Mouse (Mus musculus) Patski (cell line): Measurements from ENCODE around the gene Pcsk5. TPM values are rescaled to one million over a fixed set of nuclear protein-coding genes. Genes with fewer than 3 reads are reported as not detected.

Experiments used
- ATAC-seq: fragments of 100-300 bp; one replicate; pipeline ENCODE4 v1.8.0; 2021
- CTCF ChIA-PET: fragments of 350-600 bp; sonication (Branson Sonifier 250); formaldehyde crosslinking; loops from one replicate; lab custom pipeline; 2022; ENCODE audit warnings: inconsistent platforms; lab: Charles Lee
- POLR2A ChIA-PET: fragments of 350-600 bp; sonication (Branson Sonifier 250); formaldehyde crosslinking; loops from one replicate; lab custom pipeline; 2022; ENCODE audit warnings: antibody characterized with exemption, inconsistent platforms; lab: Charles Lee
- DNase-seq: peaks from one replicate; pipeline ENCODE4 v3.0.0-alpha.2; 2011; ENCODE audit warnings: low read depth, low spot score
- H3K27me3 ChIP-seq: fragments of 371-371 bp; one replicate; pipeline ENCODE4 v1.5.1; 2021
- CTCF ChIP-seq: fragments of 100-300 bp; IDR thresholded peaks from one replicate; pipeline ENCODE4 v1.5.1; 2021
- in situ Hi-C: fragments of 300-500 bp; cut with MboI; formaldehyde crosslinking; loops from 3 replicates; pipeline ENCODE4 v1.11.1; 2018; ENCODE audit warnings: low pct_unique_long_range_greater_than_20kb, mixed read lengths
- polyA plus RNA-seq: library from polyadenylated mRNA; unstranded; gene quantifications from one replicate; pipeline ENCODE4 v1.2.3, GENCODE M21; 2021

Pcsk5 gene
- polyA plus RNA-seq, 1 experiment from 2014 or later, result 2.3 TPM

- TF ChIP-seq CTCF, result no peak
- DNase-seq (no peak), ATAC-seq (no peak)
- CTCF ChIA-PET, result interaction anchor here (1.0 to 1.3 kb wide), 3 partner anchors 13 to 46 kb away, joined by 3 read pairs; no protein-coding TSS in a partner anchor
- in situ Hi-C loops, result no loop called here
- POLR2A ChIA-PET, result interaction anchor here (0.5 kb wide), 1 partner anchor 9 kb away, joined by 5 read pairs; no protein-coding TSS in a partner anchor
- H3K27me3 ChIP-seq, result peaks cover 16% of the 10 kb centered on the region
These were observed 393.9 kb downstream of the Pcsk5 start for GRCm38 (mm10) chr19:17443581-17443980.

GRCm38 (mm10) chr19:17439476-17440189 is 397.8 kb downstream of the Pcsk5 start:
- CTCF ChIA-PET, result interaction anchor here (1.0 kb wide), 1 partner anchor 50 kb away, joined by 3 read pairs; no protein-coding TSS in a partner anchor
- in situ Hi-C loops, result no loop called here
- no peak for DNase-seq
- POLR2A ChIA-PET, result no interaction called here
- no peak for ATAC-seq
- no peaks in the 10 kb centered on the region for H3K27me3 ChIP-seq
- TF ChIP-seq CTCF, result no peak

GRCm38 (mm10) chr19:17436651-17437050 is 400.8 kb downstream of the Pcsk5 start:
- in situ Hi-C loops, result no loop called here
- no peak for DNase-seq
- ChIA-PET POLR2A (no interaction called here), CTCF (no interaction called here)
- ATAC-seq, result no peak
- no peak for TF ChIP-seq CTCF
- peaks cover 2% of the 10 kb centered on the region for H3K27me3 ChIP-seq

GRCm38 (mm10) chr19:17428561-17428914 is 408.9 kb downstream of the Pcsk5 start:
- in situ Hi-C loops, result no loop called here
- POLR2A ChIA-PET, result no interaction called here
- CTCF ChIA-PET, result no interaction called here
- ATAC-seq (no peak), DNase-seq (no peak)
- TF ChIP-seq CTCF, result no peak
- H3K27me3 ChIP-seq, result peaks cover 13% of the 10 kb centered on the region

- no peak for ATAC-seq
- ChIA-PET POLR2A (no interaction called here), CTCF (interaction anchor here (0.8 kb wide), 1 partner anchor 10 kb away, joined by 3 read pairs; no protein-coding TSS in a partner anchor)
- no peak for TF ChIP-seq CTCF
- in situ Hi-C loops, result no loop called here
- peaks cover 13% of the 10 kb centered on the region for H3K27me3 ChIP-seq
- no peak for DNase-seq
These were observed 409.4 kb downstream of the Pcsk5 start for GRCm38 (mm10) chr19:17427824-17428560.

GRCm38 (mm10) chr19:17423306-17423705 is 414.1 kb downstream of the Pcsk5 start:
- in situ Hi-C loops, result no loop called here
- DNase-seq, result no peak
- TF ChIP-seq CTCF, result no peak
- ATAC-seq, result no peak
- POLR2A ChIA-PET, result no interaction called here
- CTCF ChIA-PET, result no interaction called here
- peaks cover 14% of the 10 kb centered on the region for H3K27me3 ChIP-seq

- ChIA-PET CTCF (no interaction called here), POLR2A (interaction anchor here (0.6 kb wide), 1 partner anchor 1919 kb away, joined by 4 read pairs; no protein-coding TSS in a partner anchor)
- TF ChIP-seq CTCF, result no peak
These were observed 419.6 kb downstream of the Pcsk5 start for GRCm38 (mm10) chr19:17417855-17418254.

GRCm38 (mm10) chr19:17412915-17413459 is 424.4 kb downstream of the Pcsk5 start:
- ChIA-PET CTCF (no interaction called here), POLR2A (interaction anchor here (0.6 kb wide), 1 partner anchor 19 kb away, joined by 5 read pairs; no protein-coding TSS in a partner anchor)

More at GRCm38 (mm10) chr19:17417855-17418254, 419.6 kb downstream of the Pcsk5 start:
- ATAC-seq (no peak), DNase-seq (no peak)
- in situ Hi-C loops, result no loop called here
- peaks cover 18% of the 10 kb centered on the region for H3K27me3 ChIP-seq

GRCm38 (mm10) chr19:17410465-17411065 is 426.9 kb downstream of the Pcsk5 start:
- TF ChIP-seq CTCF, result no peak
- no peak for DNase-seq
- CTCF ChIA-PET, result no interaction called here
- POLR2A ChIA-PET, result no interaction called here
- ATAC-seq, result no peak
- in situ Hi-C loops, result no loop called here
- peaks cover 8% of the 10 kb centered on the region for H3K27me3 ChIP-seq

More at GRCm38 (mm10) chr19:17412915-17413459, 424.4 kb downstream of the Pcsk5 start:
- TF ChIP-seq CTCF, result no peak
- DNase-seq, result no peak
- in situ Hi-C loops, result no loop called here
- peaks cover 13% of the 10 kb centered on the region for H3K27me3 ChIP-seq
- no peak for ATAC-seq

- in situ Hi-C loops, result no loop called here
- no peak for ATAC-seq
- POLR2A ChIA-PET, result interaction anchor here (0.7 kb wide), 1 partner anchor 1445 kb away, joined by 3 read pairs; no protein-coding TSS in a partner anchor
- TF ChIP-seq CTCF, result no peak
- H3K27me3 ChIP-seq, result no peaks in the 10 kb centered on the region
- no peak for DNase-seq
- CTCF ChIA-PET, result no interaction called here
These were observed 428.1 kb downstream of the Pcsk5 start for GRCm38 (mm10) chr19:17409351-17409750.
